Mouse (Mus musculus) forebrain, embryonic 10.5 days (tissue): ENCODE measurements around the gene Fbxo33. TPM values are rescaled to one million over a fixed set of nuclear protein-coding genes. Genes with fewer than 3 reads are reported as not detected.

ENCODE experiments used
- DNase-seq: peaks from one replicate; pipeline ENCODE4 v3.0.0-alpha.2; 2017; ENCODE audit warnings: low spot score; ENCODE audit errors: extremely low spot score
- H3K27ac ChIP-seq: fragments of 300-500 bp; sonication (generic); 2 replicates; pipeline ENCODE4 v1.5.1; 2016; ENCODE audit warnings: mild to moderate bottlenecking
- H3K27me3 ChIP-seq: fragments of 300-500 bp; sonication (generic); 2 replicates; pipeline ENCODE4 v1.6.1; 2016; ENCODE audit warnings: mild to moderate bottlenecking; ENCODE audit not compliant: poor library complexity, severe bottlenecking
- H3K36me3 ChIP-seq: fragments of 300-500 bp; sonication (generic); replicated peaks from 2 replicates; pipeline ENCODE4 v1.6.1; 2016; ENCODE audit warnings: mild to moderate bottlenecking, moderate library complexity
- H3K4me1 ChIP-seq: fragments of 300-500 bp; sonication (generic); 2 replicates; pipeline ENCODE4 v1.6.1; 2016
- H3K4me3 ChIP-seq: fragments of 300-500 bp; sonication (generic); 2 replicates; pipeline ENCODE4 v1.5.1; 2016; ENCODE audit warnings: mild to moderate bottlenecking, moderate library complexity
- H3K9me3 ChIP-seq: fragments of 300-500 bp; sonication (generic); 2 replicates; pipeline ENCODE4 v1.6.1; 2016; ENCODE audit warnings: mild to moderate bottlenecking, moderate library complexity
- WGBS: fragments of 180-500 bp; shearing (Covaris S2); methylation state at CpG from one replicate; pipeline ENCODE4 v1.1.7; 2016; 5-methylcytosine and 5-hydroxymethylcytosine counted together
- microRNA-seq: library from miRNA; unstranded; fragments of <30 nt; microRNA quantifications from one replicate; pipeline ENCODE4, GENCODE M21; 2017
- polyA plus RNA-seq: library from polyadenylated mRNA; unstranded; fragments of >200 nt; fragmentation: Nextera tagmentation; extraction: Ambion mirVana; gene quantifications from 2 replicates; pipeline ENCODE4 v1.2.1, GENCODE M21; 2016

Fbxo33 gene
- polyA plus RNA-seq, 1 experiment from 2014 or later: 5.0 TPM

GRCm38 (mm10) chr12:59194341-59195003, 25.1 kb downstream of the Fbxo33 start:
- peaks cover 41% of the 10 kb centered on the region for H3K36me3 ChIP-seq
- H3K27me3 ChIP-seq: no peaks in the 10 kb centered on the region
- no peak overlapping the region for H3K27ac ChIP-seq
- H3K4me1 ChIP-seq: no peaks in the 10 kb centered on the region
- no peak for DNase-seq
- H3K9me3 ChIP-seq: no peaks in the 10 kb centered on the region
- no peak overlapping the region for H3K4me3 ChIP-seq
- WGBS: 92% methylated on average over 9 of the region's 9 CpGs

- Histone ChIP-seq H3K27me3 (no peaks in the 10 kb centered on the region), H3K9me3 (no peaks in the 10 kb centered on the region), H3K36me3 (peaks cover 45% of the 10 kb centered on the region), H3K27ac (no peak overlapping the region), H3K4me3 (no peak overlapping the region), H3K4me1 (no peaks in the 10 kb centered on the region)
- no peak for DNase-seq
- 91% methylated on average over 3 of the region's 3 CpGs for WGBS
These were observed 25.9 kb downstream of the Fbxo33 start for GRCm38 (mm10) chr12:59193637-59194036.

GRCm38 (mm10) chr12:59188086-59188682, 31.3 kb downstream of the Fbxo33 start:
- Histone ChIP-seq H3K4me3 (no peak overlapping the region), H3K4me1 (no peaks in the 10 kb centered on the region), H3K27ac (no peak overlapping the region), H3K27me3 (no peaks in the 10 kb centered on the region), H3K36me3 (peaks cover 82% of the 10 kb centered on the region), H3K9me3 (no peaks in the 10 kb centered on the region)
- DNase-seq: no peak
- WGBS: 90% methylated on average over 12 of the region's 12 CpGs

- peaks cover 89% of the 10 kb centered on the region for H3K36me3 ChIP-seq
These were observed 41.7 kb downstream of the Fbxo33 start for GRCm38 (mm10) chr12:59177814-59178213.

GRCm38 (mm10) chr12:59169935-59170334, 49.6 kb downstream of the Fbxo33 start:
- Histone ChIP-seq H3K4me3 (no peak overlapping the region), H3K27me3 (no peaks in the 10 kb centered on the region), H3K27ac (no peak overlapping the region), H3K36me3 (peaks cover 71% of the 10 kb centered on the region), H3K4me1 (no peaks in the 10 kb centered on the region), H3K9me3 (no peaks in the 10 kb centered on the region)
- no peak for DNase-seq
- WGBS: 93% methylated on average over 4 of the region's 4 CpGs

More at GRCm38 (mm10) chr12:59177814-59178213, 41.7 kb downstream of the Fbxo33 start:
- DNase-seq: no peak
- H3K4me3 ChIP-seq: no peak overlapping the region
- H3K27ac ChIP-seq: no peak overlapping the region
- no peaks in the 10 kb centered on the region for H3K9me3 ChIP-seq
- no peaks in the 10 kb centered on the region for H3K27me3 ChIP-seq
- no peaks in the 10 kb centered on the region for H3K4me1 ChIP-seq
- WGBS: 94% methylated on average over 3 of the region's 3 CpGs

- H3K9me3 ChIP-seq: no peaks in the 10 kb centered on the region
- H3K36me3 ChIP-seq: peaks cover 79% of the 10 kb centered on the region
- DNase-seq: no peak
- no peak overlapping the region for H3K27ac ChIP-seq
- H3K4me1 ChIP-seq: no peaks in the 10 kb centered on the region
- 92% methylated on average over 4 of the region's 4 CpGs for WGBS
- no peaks in the 10 kb centered on the region for H3K27me3 ChIP-seq
- no peak overlapping the region for H3K4me3 ChIP-seq
These were observed 53.0 kb downstream of the Fbxo33 start for GRCm38 (mm10) chr12:59166557-59166956.

GRCm38 (mm10) chr12:59164522-59164921, 55.0 kb downstream of the Fbxo33 start:
- Histone ChIP-seq H3K27ac (no peak overlapping the region), H3K9me3 (no peaks in the 10 kb centered on the region), H3K27me3 (no peaks in the 10 kb centered on the region), H3K36me3 (peaks cover 80% of the 10 kb centered on the region), H3K4me1 (no peaks in the 10 kb centered on the region), H3K4me3 (no peak overlapping the region)
- 95% methylated on average over 6 of the region's 6 CpGs for WGBS
- DNase-seq: no peak

- Histone ChIP-seq H3K27ac (no peak overlapping the region), H3K27me3 (no peaks in the 10 kb centered on the region), H3K4me3 (no peak overlapping the region), H3K9me3 (no peaks in the 10 kb centered on the region), H3K4me1 (no peaks in the 10 kb centered on the region), H3K36me3 (peaks cover 84% of the 10 kb centered on the region)
- no peak for DNase-seq
- WGBS: 93% methylated on average over 2 of the region's 2 CpGs
These were observed 56.7 kb downstream of the Fbxo33 start for GRCm38 (mm10) chr12:59162797-59163196.

- H3K4me3 ChIP-seq: no peak overlapping the region
- no peak overlapping the region for H3K27ac ChIP-seq
- no peak for DNase-seq
- H3K36me3 ChIP-seq: peaks cover 94% of the 10 kb centered on the region
- H3K4me1 ChIP-seq: no peaks in the 10 kb centered on the region
- H3K27me3 ChIP-seq: no peaks in the 10 kb centered on the region
- 62% methylated on average over 2 of the region's 2 CpGs for WGBS
- H3K9me3 ChIP-seq: no peaks in the 10 kb centered on the region
These were observed 58.4 kb downstream of the Fbxo33 start for GRCm38 (mm10) chr12:59161091-59161490.

Small RNA genes within 50 kb of the gene (microRNA-seq; reads per million reads assigned to microRNA genes)
- not detected for gene Gm27284

Other genes with a start within 250 kb of the Fbxo33 start
- gene Sec23a, start 207.7 kb downstream of the Fbxo33 start, polyA plus RNA-seq: 54.7 and 56.3 TPM in 2 replicates
- gene Gemin2, start 206.3 kb downstream of the Fbxo33 start, polyA plus RNA-seq: 42.3 and 42.8 TPM in 2 replicates
- gene Trappc6b, start 158.3 kb downstream of the Fbxo33 start, polyA plus RNA-seq: 65.5 and 66.3 TPM in 2 replicates
- 122 and 133 TPM in 2 replicates for gene Pnn, start 152.8 kb downstream of the Fbxo33 start, polyA plus RNA-seq
- 43.8 and 46.3 TPM in 2 replicates for gene Mia2, start 123.9 kb downstream of the Fbxo33 start, polyA plus RNA-seq